Mouse (Mus musculus): Measurements from ENCODE around the gene Nabp1. TPM values are rescaled to one million over a fixed set of nuclear protein-coding genes. Genes with fewer than 3 reads are reported as not detected.

Gene Nabp1
- 10 to 100 TPM; 36.8 to 37.5 TPM for polyA plus RNA-seq (2017; shearing (Covaris generic))

DNA sequence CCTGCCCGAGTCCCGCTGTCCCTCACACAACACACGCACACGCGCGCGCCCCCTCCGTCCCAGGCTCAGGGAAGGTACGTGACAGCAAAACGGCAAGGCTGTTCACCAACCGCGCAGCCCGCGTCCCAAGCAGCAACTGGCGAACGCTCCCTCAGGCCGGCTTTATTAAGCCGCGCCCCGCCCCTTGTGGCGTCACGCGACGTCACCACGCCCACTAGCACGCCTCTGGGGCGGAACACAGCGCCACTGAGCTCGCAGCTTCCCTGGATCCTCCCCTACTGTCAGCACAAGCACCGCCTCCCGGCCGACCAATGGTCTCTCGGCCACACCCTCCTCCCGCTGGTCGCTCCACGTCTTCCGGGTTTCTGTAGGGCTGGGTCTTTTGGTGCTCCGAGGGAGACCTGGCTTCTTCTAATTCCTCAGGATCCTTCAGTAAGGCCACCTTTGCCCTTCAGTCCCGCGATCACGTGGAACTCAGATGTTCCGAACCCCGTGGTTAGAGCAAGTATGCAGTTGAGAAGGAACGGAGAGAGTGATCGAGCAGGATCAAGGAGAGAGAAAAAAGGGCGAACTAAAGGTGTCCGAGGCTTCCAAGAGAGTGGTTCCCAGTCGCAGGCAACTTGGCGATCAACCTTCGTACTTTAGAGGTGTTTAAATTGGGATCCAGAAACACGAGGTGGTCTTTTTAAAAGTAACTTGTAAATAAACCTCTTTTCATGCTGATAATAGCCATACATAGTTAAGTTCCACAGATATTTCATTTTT, at the start of gene Nabp1:
Gene Nabp1, minus strand, starts transcription at position 164 of the 765 bp plus-strand sequence.
- peak; percentile 91 for ATAC-seq

DNA sequence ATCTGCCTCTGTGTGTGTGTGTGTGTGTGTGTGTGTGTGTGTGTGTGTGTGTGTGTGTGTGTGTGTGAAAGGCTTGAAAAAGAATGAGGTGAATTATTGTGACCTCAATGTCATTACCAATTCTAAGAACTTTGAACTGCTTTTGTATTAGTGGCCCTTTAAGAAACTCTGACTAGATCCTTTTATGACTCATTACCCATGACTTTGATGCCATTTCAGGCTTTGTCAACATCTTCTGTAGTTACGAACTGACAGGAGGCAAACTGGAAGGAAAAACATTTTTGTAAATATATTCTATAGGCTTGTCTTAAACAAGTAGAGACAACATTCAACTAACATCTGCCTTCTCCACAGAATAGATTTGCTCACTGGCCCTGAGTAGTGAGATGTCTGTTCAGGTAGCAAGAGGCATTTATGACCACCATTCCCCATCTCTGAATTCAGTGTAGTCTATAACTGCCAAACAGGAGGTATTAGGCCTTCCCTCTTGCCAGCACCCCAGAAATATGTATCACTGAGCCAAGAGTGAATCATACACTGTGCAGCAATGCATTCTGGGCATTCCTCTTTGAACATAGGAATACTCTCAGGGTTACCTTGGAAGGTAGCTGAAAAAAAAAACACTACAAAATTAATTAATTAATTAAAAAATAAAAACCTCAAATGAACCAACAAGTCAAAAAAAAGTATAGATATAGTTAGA, 47.5 kb upstream of the Nabp1 start:
- ATAC-seq: peak; percentile 81

- ATAC-seq: no peak
Observed at GRCm38 (mm10) chr1:51521651-51522050, 43.4 kb upstream of the Nabp1 start.

- peak; percentile 47 for ATAC-seq
Observed at GRCm38 (mm10) chr1:51520246-51520780, 42.1 kb upstream of the Nabp1 start.

- no peak for ATAC-seq
Observed at GRCm38 (mm10) chr1:51519112-51519511, 40.9 kb upstream of the Nabp1 start.

DNA sequence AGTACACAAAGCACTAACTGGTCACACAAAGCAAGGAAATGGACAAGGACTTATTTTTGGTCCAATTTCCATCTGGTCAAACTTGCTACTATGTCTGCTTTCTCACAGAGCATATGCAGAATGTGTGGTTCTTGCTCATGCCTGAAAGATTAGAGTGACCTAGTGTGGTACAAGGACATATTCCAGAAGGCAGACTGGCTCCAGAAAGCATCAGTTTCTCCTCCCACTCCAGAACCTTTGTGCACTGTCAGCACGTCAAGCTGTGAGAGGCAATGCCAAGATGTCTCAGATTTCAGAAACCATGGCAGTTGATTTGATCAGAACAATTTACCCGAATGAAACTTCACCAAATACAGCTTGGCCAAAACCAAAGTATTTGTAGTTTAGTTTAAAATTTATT, 37.4 kb upstream of the Nabp1 start:
- no peak for ATAC-seq

DNA sequence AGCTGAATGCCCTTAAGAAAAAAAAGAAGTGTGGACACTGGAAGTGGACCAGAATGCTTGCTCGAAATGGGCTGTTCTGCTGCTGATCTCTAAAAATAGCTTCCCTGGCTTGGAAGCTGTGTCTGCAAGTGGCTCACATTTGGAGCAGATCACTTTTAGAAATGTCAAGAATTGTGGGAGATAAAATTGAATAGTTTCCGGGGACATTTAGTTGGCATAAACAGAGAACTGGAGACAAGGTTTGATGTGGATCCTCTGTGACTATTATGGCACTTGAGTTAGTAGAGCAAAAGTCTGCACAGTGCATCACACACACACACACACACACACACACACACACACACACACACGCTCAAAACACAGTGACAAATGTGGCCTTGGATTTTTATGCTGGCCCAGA, 36.8 kb upstream of the Nabp1 start:
- ATAC-seq: no peak

DNA sequence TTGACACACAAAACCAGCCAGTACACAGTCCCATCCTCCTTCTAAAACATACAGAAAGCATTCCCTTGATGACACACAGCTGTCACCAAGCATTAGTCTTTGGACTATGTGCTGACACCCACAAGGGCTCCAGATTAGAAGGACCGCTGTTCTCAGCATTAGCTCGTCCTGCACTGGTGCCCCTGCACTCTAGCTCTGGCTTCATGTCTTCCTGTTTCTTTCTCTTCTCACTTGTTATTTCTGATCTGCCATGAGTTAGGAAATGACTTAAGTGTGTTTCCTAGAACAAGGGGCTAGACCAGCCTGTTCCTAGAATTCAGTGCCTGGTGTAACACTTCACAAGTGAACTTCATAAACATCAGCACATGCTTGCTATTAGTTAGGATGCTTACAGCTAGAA, 36.2 kb upstream of the Nabp1 start:
- peak; percentile 55 for ATAC-seq

- ATAC-seq: no peak
Observed at GRCm38 (mm10) chr1:51513059-51513713, 35.0 kb upstream of the Nabp1 start.

DNA sequence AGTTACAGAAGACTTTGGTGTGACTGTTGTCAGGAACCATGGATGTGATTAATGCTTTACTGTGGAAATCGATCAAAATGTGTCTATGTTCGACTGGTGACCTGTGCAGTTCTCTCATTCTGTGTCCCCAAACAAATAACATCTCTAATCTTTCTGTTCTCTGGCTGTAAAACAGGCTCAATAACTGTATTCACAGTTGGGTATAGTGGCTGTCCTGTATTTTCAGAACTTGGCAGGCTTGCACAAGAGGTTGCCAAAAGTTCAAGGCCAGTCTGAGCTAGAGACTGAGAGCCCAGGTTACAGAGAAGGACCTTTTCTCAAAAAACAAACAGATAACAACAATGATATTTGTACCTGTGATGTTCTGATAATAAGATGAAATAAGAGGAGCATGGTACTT, 34.1 kb upstream of the Nabp1 start:
- no peak for ATAC-seq

GRCm38 (mm10) chr1:51509776-51510175, 31.6 kb upstream of the Nabp1 start:
- ATAC-seq: no peak

DNA sequence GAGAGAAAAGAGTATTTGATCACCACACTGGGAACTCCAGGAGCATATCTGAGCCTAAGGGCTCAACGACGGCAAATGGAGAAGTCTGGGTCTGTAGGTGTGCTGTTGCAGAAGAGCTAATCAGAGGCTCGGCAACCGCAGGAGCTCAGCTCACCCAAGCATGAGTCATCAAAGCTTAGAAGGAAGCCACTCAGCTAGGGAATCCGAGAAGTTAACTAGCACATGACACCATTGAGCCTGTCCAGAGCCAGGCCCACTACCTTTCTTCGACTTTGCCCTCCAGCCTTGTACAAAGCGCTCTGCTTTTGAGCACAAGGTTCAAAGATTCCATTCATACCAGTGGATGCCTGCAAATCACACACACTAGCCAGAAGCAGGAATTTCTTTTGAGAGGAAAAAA, 30.9 kb upstream of the Nabp1 start:
- ATAC-seq: peak; percentile 95

- ATAC-seq: no peak
Observed at GRCm38 (mm10) chr1:51508543-51508942, 30.3 kb upstream of the Nabp1 start.

DNA sequence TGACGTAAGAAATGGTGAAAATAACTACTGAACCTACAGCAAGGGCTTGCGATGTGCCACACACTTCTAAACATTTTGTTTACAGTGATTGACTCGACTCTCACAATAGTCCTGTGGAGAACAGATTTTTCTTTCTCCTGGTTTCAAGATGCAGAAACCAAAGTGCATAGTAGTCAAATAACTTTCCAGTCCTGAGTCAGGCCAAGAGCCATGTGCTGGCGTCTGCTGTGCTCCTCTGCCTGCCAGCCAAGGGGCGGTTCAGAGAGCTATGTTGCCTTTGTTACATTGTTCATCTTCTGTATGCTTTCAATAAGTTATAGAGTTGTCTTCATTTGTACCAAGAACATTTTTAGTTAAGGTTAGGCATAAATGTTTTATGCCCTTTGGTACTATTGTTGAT, 29.2 kb upstream of the Nabp1 start:
- no peak for ATAC-seq

- ATAC-seq: peak; percentile 29
Observed at GRCm38 (mm10) chr1:51506236-51506635, 28.0 kb upstream of the Nabp1 start.

DNA sequence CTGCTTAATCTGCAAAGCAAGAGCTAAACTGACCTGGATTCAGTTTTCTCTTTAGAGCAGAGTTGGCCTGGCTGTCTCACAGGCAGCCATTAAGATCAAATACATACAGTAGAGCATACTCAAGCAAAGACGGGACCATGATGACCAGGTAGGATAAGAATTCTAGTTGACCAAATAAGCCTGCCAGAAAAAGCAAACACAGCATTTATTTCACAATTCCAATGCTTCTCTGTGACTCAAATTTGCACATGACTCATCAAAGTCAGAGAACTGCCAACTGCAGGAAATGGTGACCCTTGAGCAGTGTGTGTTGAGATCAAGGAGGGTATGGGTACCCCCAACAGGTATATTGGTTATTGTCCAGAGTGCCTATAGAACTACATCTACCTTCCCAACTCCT, 27.4 kb upstream of the Nabp1 start:
- no peak for ATAC-seq

DNA sequence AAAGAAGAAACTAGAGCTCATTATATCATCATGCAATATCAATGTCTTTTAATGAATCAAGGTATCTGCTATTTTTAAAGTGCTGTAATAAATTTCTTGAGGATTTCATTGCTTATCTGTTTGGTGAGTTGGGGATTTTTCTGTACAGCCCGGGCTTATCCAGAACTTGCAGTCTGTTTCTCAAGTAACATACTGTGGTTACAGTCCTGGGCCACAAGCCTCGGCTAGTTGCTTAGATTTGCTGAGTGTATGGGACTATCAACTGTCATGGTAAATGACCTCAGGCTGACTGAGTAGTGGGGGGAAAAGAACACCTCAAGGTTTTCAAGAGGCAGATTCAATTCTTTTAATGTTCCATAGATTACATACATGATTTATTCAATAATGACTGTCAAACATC, 24.8 kb upstream of the Nabp1 start:
- no peak for ATAC-seq

- no peak for ATAC-seq
Observed at GRCm38 (mm10) chr1:51502353-51502752, 24.1 kb upstream of the Nabp1 start.

DNA sequence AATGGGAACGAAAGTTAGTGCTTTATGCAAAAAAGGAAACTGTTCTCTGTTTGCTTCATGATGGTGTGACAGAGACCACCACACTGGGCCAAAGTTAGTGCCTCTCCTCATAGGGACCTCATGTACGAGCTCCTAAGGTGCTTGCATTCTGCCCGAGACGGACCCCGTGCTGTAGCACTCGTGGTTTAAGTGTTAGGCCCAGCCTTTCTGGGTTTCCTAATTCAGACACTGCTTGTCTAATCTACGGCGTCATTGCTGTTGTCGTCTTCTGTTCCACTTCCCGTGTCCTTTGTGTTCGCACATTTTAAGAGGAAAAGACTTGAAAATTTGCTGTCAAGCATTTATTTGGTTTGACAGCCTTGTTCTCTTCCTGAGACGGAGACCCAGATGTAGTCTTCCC, 23.0 kb upstream of the Nabp1 start:
- peak; percentile 40 for ATAC-seq

DNA sequence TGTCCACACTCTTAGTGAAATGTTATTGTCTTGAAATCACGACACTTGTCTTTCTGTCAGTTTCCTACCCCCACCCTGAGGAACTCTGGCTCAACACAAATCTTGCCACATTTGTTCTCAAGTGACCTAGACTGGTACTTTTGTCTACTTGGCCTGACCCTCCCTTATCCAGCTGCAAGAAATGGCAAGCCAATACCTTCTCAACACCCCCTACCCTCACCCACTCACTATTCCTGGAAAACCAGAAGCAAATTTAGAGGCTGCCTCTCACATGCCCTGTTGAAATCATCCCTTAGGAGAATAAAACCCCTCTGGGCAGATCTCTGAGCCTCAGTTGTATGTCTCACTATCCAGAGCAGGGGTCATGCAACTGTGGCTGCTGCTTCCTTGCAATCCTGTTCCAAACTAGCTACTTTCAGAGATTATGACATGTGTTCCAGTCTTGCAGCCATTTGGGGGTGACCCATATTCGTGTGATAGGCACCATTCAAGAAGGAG, 20.4 kb upstream of the Nabp1 start:
- no peak for ATAC-seq

GRCm38 (mm10) chr1:51496163-51496562, 17.9 kb upstream of the Nabp1 start:
- no peak for ATAC-seq

GRCm38 (mm10) chr1:51493592-51494307, 15.5 kb upstream of the Nabp1 start:
- no peak for ATAC-seq

GRCm38 (mm10) chr1:51486291-51486690, 8.1 kb upstream of the Nabp1 start:
- ATAC-seq: no peak
